Mouse (Mus musculus) adrenal gland, postnatal 14 days (tissue): ENCODE results near the gene Il15. TPM values are rescaled to one million over a fixed set of nuclear protein-coding genes. Genes with fewer than 3 reads are reported as not detected.

ENCODE experiments used
- DNase-seq: peaks from one replicate; pipeline ENCODE4 v3.0.0; 2021; ENCODE audit warnings: mixed read lengths
- total RNA-seq: library from RNA; stranded (reverse); gene quantifications from 2 replicates; pipeline ENCODE4 v1.2.3, GENCODE M21; 2021

Gene Il15
- total RNA-seq, 1 experiment from 2014 or later, result 9.4 TPM

GRCm38 (mm10) chr8:82356091-82356490, 46.9 kb downstream of the Il15 start:
- no peak for DNase-seq

GRCm38 (mm10) chr8:82351268-82351943, 51.6 kb downstream of the Il15 start:
- DNase-seq, result peak; percentile 17

GRCm38 (mm10) chr8:82349299-82349698, 53.7 kb downstream of the Il15 start:
- no peak for DNase-seq

GRCm38 (mm10) chr8:82346485-82346884, 56.5 kb downstream of the Il15 start:
- no peak for DNase-seq

GRCm38 (mm10) chr8:82331675-82332234, 71.3 kb downstream of the Il15 start:
- DNase-seq, result no peak

GRCm38 (mm10) chr8:82327986-82328652, 74.9 kb downstream of the Il15 start:
- DNase-seq, result no peak

- DNase-seq, result no peak
Measured at GRCm38 (mm10) chr8:82326061-82326460, 77.0 kb downstream of the Il15 start.

GRCm38 (mm10) chr8:82325586-82325985, 77.4 kb downstream of the Il15 start:
- DNase-seq, result no peak

- no peak for DNase-seq
Measured at GRCm38 (mm10) chr8:82317446-82317845, 85.6 kb downstream of the Il15 start.

GRCm38 (mm10) chr8:82306424-82306823, 96.6 kb downstream of the Il15 start:
- DNase-seq, result no peak

GRCm38 (mm10) chr8:82296256-82296655, 106.8 kb downstream of the Il15 start:
- DNase-seq, result no peak

GRCm38 (mm10) chr8:82291659-82292058, 111.4 kb downstream of the Il15 start:
- no peak for DNase-seq

GRCm38 (mm10) chr8:82285866-82286265, 117.2 kb downstream of the Il15 start:
- no peak for DNase-seq

GRCm38 (mm10) chr8:82281995-82282394, 121.0 kb downstream of the Il15 start:
- no peak for DNase-seq
